Mouse (Mus musculus) ovary, postnatal 14 days (tissue): ENCODE results near the gene Stx16.

Experiments
- DNase-seq: peaks from one replicate; pipeline ENCODE4 v3.0.0; 2022; ENCODE audit warnings: low spot score

The Stx16 gene

GRCm38 (mm10) chr2:174076433-174076824, 321 bp downstream of the Stx16 start:
- no peak for DNase-seq

GRCm38 (mm10) chr2:174077004-174077695, 1.0 kb downstream of the Stx16 start:
- DNase-seq = no peak

GRCm38 (mm10) chr2:174077776-174078338, 1.7 kb downstream of the Stx16 start:
- no peak for DNase-seq

- no peak for DNase-seq
Measured at GRCm38 (mm10) chr2:174081833-174082232, 5.7 kb downstream of the Stx16 start.

GRCm38 (mm10) chr2:174082380-174082918, 6.3 kb downstream of the Stx16 start:
- no peak for DNase-seq

- no peak for DNase-seq
Measured at GRCm38 (mm10) chr2:174095086-174095485, 19.0 kb downstream of the Stx16 start.

GRCm38 (mm10) chr2:174102399-174102798, 26.3 kb downstream of the Stx16 start:
- DNase-seq = no peak

GRCm38 (mm10) chr2:174103527-174103926, 27.4 kb downstream of the Stx16 start:
- no peak for DNase-seq

GRCm38 (mm10) chr2:174107375-174107774, 31.3 kb downstream of the Stx16 start:
- no peak for DNase-seq

- peak; percentile 64 for DNase-seq
Measured at GRCm38 (mm10) chr2:174109991-174110782, 34.1 kb downstream of the Stx16 start, which contains the start of gene Npepl1. Gene Npepl1, plus strand, starts transcription at chr2:174110349.

GRCm38 (mm10) chr2:174110783-174111549, 34.9 kb downstream of the Stx16 start:
- DNase-seq = peak; percentile 41

GRCm38 (mm10) chr2:174112931-174113330, 36.8 kb downstream of the Stx16 start:
- no peak for DNase-seq

- no peak for DNase-seq
Measured at GRCm38 (mm10) chr2:174114148-174114864, 38.2 kb downstream of the Stx16 start.

GRCm38 (mm10) chr2:174116929-174117328, 40.8 kb downstream of the Stx16 start:
- DNase-seq = no peak

GRCm38 (mm10) chr2:174118141-174118540, 42.0 kb downstream of the Stx16 start:
- DNase-seq = no peak

- DNase-seq = no peak
Measured at GRCm38 (mm10) chr2:174119259-174119658, 43.2 kb downstream of the Stx16 start.

- DNase-seq = no peak
Measured at GRCm38 (mm10) chr2:174120631-174121030, 44.5 kb downstream of the Stx16 start.

- no peak for DNase-seq
Measured at GRCm38 (mm10) chr2:174121411-174121947, 45.4 kb downstream of the Stx16 start.

- DNase-seq = no peak
Measured at GRCm38 (mm10) chr2:174122331-174122730, 46.2 kb downstream of the Stx16 start.

GRCm38 (mm10) chr2:174123731-174124130, 47.6 kb downstream of the Stx16 start:
- DNase-seq = no peak
